ENCODE assay signal across 15 mouse cellular contexts in genomic region chr13:28295492-28295891, GRCm38 (mm10). TPM values are rescaled to one million over a fixed set of nuclear protein-coding genes. Genes with fewer than 3 reads are reported as not detected.
DNase-seq lines count a peak whose midpoint lies in the region; ATAC-seq and TF ChIP-seq lines count a peak whose summit lies in the region.
"Had no signal": no experiment of that assay in that cellular context is flagged by ENCODE, and none has a peak within 500 bp of the region (broad histone marks: within the 10 kb centered on the region; RNA-seq: fewer than 3 reads in every experiment).

No protein-coding gene starts in this region.

- no peaks in the 10 kb centered on the region for H3K36me3 ChIP-seq in forebrain, embryonic 16.5 days (ENCODE audit: control insufficient read depth, insufficient read depth)
- no peaks in the 10 kb centered on the region for H3K36me3 ChIP-seq in limb, embryonic 13.5 days
- no peaks in the 10 kb centered on the region for H3K36me3 ChIP-seq in neural tube, embryonic 14.5 days (ENCODE audit: control insufficient read depth, insufficient read depth, low read length)
- H3K36me3 ChIP-seq: heart, embryonic 13.5 days had no signal

- H3K27me3 ChIP-seq in forebrain, embryonic 16.5 days (replicated peaks; ENCODE audit: control insufficient read depth, insufficient read depth, low read length) = no peaks in the 10 kb centered on the region
- no peaks in the 10 kb centered on the region for H3K27me3 ChIP-seq in limb, embryonic 13.5 days
- H3K27me3 ChIP-seq in neural tube, embryonic 14.5 days (ENCODE audit: control insufficient read depth, insufficient read depth, low read length) = no peaks in the 10 kb centered on the region
- H3K27me3 ChIP-seq: heart, embryonic 13.5 days; Patski had no signal

- 4% methylated on average over 5 of the region's 5 CpGs for WGBS in forebrain, embryonic 16.5 days
- WGBS in limb, embryonic 13.5 days = 58% methylated on average over 5 of the region's 5 CpGs
- WGBS in neural tube, embryonic 14.5 days = 25% methylated on average over 5 of the region's 5 CpGs

- H3K4me1 ChIP-seq in forebrain, embryonic 16.5 days (replicated peaks; ENCODE audit: control insufficient read depth, insufficient read depth, low read length) = peaks cover 27% of the 10 kb centered on the region
- peaks cover 18% of the 10 kb centered on the region for H3K4me1 ChIP-seq in limb, embryonic 13.5 days
- peaks cover 11% of the 10 kb centered on the region; the same call in 1 of the 2 replicates for H3K4me1 ChIP-seq in neural tube, embryonic 14.5 days (ENCODE audit: control insufficient read depth, insufficient read depth, low read length)

- H3K4me2 ChIP-seq in forebrain, embryonic 16.5 days (ENCODE audit: low read length) = peak overlapping the region; percentile 46
- H3K4me2 ChIP-seq in limb, embryonic 13.5 days (replicated peaks) = no peak overlapping the region
- peak overlapping the region; percentile 31 for H3K4me2 ChIP-seq in neural tube, embryonic 14.5 days (ENCODE audit: low read depth, low read length)
- H3K4me2 ChIP-seq: heart, embryonic 13.5 days had no signal

- 0 out of 2 replicates have a peak overlapping the region, but pooled peaks have one; percentile 5 for H3K4me3 ChIP-seq in forebrain, embryonic 16.5 days (replicated peaks; ENCODE audit: low read length)
- H3K4me3 ChIP-seq in limb, embryonic 13.5 days = no peak overlapping the region
- no peak overlapping the region for H3K4me3 ChIP-seq in neural tube, embryonic 14.5 days (ENCODE audit: low read depth, low read length)
- H3K4me3 ChIP-seq in left cerebral cortex, adult 2 months = no peak overlapping the region
- H3K4me3 ChIP-seq: heart, embryonic 13.5 days; layer of hippocampus, adult 2 months had no signal

- intact Hi-C loops in left cerebral cortex, adult 2 months (cut with DNase I) = no loop called here

- peak; percentile 90 for ATAC-seq in forebrain, embryonic 16.5 days
- ATAC-seq in limb, embryonic 13.5 days (ENCODE audit: low FRiP score, low read depth) = no peak
- ATAC-seq in neural tube, embryonic 14.5 days (ENCODE audit: low read depth) = peak; percentile 78
- ATAC-seq: Patski had no signal

- H3K9ac ChIP-seq in forebrain, embryonic 16.5 days (replicated peaks; ENCODE audit: low read depth, low read length) = 0 out of 2 replicates have a peak overlapping the region, but pooled peaks have one; percentile 22
- H3K9ac ChIP-seq in limb, embryonic 13.5 days = no peak overlapping the region
- H3K9ac ChIP-seq in neural tube, embryonic 14.5 days (replicated peaks; ENCODE audit: low read depth, low read length) = no peak overlapping the region
- H3K9ac ChIP-seq: heart, embryonic 13.5 days; liver, embryonic 14.5 days had no signal

- no peaks in the 10 kb centered on the region for H3K9me3 ChIP-seq in forebrain, embryonic 16.5 days (ENCODE audit: control insufficient read depth, low read length)
- no peaks in the 10 kb centered on the region for H3K9me3 ChIP-seq in limb, embryonic 13.5 days
- no peaks in the 10 kb centered on the region for H3K9me3 ChIP-seq in neural tube, embryonic 14.5 days (ENCODE audit: control insufficient read depth, low read length)
- H3K9me3 ChIP-seq: heart, embryonic 13.5 days had no signal

- TF ChIP-seq CTCF in left cerebral cortex, adult 2 months (IDR thresholded peaks at IDR 0.05) = no peak

- peak; percentile 14 for DNase-seq in kidney, adult 9 months
- no peak for DNase-seq in kidney, adult 18-20 months
- DNase-seq in left cerebral cortex, adult 2 months (ENCODE audit: extremely low spot score in 1 of 2, low spot score in 2 of 2) = no peak
- DNase-seq in cerebellum, adult 8-10 months = no peak
- DNase-seq in right cerebral cortex, adult 18-20 months = no peak
- DNase-seq: gastrocnemius, postnatal 36 days; lung, postnatal 10 days; spleen, adult 18-20 months had no signal

- H3K27ac ChIP-seq in forebrain, embryonic 16.5 days (ENCODE audit: low read length) = peak overlapping the region; percentile 78
- H3K27ac ChIP-seq in limb, embryonic 13.5 days = 0 out of 2 replicates have a peak overlapping the region, but pooled peaks have one; percentile 34
- peak overlapping the region; percentile 75 for H3K27ac ChIP-seq in neural tube, embryonic 14.5 days (ENCODE audit: low read depth, low read length)
- H3K27ac ChIP-seq in left cerebral cortex, adult 2 months = no peak overlapping the region
- H3K27ac ChIP-seq: heart, embryonic 13.5 days; layer of hippocampus, adult 2 months; liver, embryonic 14.5 days had no signal

RNA-seq across cellular contexts. Expression of gene Gm11361, which starts 38.2 kb away (rescaled TPM):
- polyA plus RNA-seq in forebrain, embryonic 16.5 days (2015; fragmentation: Nextera tagmentation; extraction: Ambion mirVana) = 3.3 and 4.5 TPM in 2 replicates
- 8.9 and 9.3 TPM in 2 replicates for polyA plus RNA-seq in limb, embryonic 13.5 days (2015; fragmentation: Nextera tagmentation; extraction: Ambion mirVana)
- 1.3 and 1.7 TPM in 2 replicates for polyA plus RNA-seq in neural tube, embryonic 14.5 days (2014; fragmentation: Nextera tagmentation; extraction: Ambion mirVana)
- 10 to 100 TPM; 43.4 to 52.0 TPM for total RNA-seq in left cerebral cortex, adult 2 months (2021)
